Mouse (Mus musculus) left cerebral cortex, adult 18-20 months (tissue): ENCODE measurements at regions not wholly inside any gene's neighbourhood (a gene's known extent, or its start where the extent isn't known, plus 50 kb on each side); places are given as distances from the start of the nearest gene placed in this dataset.

Experiments used
- DNase-seq, 2 experiments: peaks; one replicate each; pipeline ENCODE4 v3.0.0; 2021 to 2022; ENCODE audit warnings: low spot score in 2 of 2, mixed read lengths in 1 of 2

DNA sequence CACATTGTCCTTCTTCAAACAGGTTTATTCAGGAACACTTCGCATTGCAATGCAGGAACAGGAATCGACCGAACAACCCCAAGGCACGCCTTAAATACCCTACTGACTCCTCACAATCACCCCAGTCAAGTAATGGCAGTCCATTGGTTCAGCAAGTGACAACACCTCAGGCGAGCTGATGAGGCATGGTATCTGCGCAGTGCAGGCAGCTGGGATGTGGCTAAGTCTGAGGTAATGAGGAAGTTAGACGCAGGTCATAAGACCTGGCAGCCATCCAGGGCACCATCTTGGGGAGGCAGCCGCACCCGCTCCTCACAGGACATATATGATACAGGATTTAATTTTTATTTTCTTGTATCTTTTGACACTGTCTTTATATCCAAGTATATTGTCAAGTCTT is 1251.6 kb downstream of the Basp1 start:
- DNase-seq: no peak

GRCm38 (mm10) chr15:24157700-24158350 is 1255.7 kb downstream of the Basp1 start:
- no peak for DNase-seq

- no peak for DNase-seq
These were observed 1259.3 kb downstream of the Basp1 start for GRCm38 (mm10) chr15:24154291-24154690.

DNA sequence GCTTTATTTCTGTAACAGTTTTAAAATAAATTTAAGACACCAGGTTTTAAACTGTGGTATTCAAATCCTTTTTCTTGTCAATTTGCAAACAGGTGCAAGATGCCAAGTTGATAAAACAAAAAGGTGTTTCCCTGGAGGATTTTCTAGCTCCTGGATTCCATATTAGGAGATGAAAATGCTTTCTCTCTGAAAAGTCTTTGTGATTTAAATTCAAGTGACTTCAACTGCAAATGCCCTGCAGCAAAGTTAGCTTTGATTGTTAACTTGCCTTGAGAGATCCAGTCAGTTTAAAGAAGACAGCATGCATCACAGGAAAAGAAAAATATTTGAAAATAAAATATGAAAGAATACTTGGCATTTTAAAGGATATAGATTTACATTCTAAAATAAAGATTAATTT is 1289.3 kb downstream of the Basp1 start:
- no peak for DNase-seq

GRCm38 (mm10) chr15:24086267-24086666 is 1327.3 kb downstream of the Basp1 start:
- DNase-seq: no peak

GRCm38 (mm10) chr15:24053197-24053596 is 1360.4 kb downstream of the Basp1 start:
- DNase-seq: no peak

DNA sequence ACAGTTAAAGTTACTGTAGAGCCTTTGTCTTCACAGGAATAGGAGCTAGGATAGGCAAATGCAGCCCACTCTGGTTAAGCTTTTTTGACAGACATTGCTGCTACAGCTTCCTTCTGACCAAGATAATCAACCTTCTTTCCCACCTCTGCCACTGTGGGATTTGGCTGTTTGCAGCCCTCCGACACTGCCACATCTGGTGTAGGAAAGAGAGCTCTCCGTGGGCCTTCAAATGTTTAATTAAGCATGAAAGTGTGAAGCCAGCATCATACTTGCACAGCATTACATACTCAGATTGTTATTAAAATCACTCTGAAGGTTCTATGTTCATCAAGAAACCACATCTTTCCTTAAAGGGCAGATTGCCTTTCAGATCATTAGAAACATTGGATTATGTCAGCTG is 1372.7 kb downstream of the Basp1 start:
- no peak for DNase-seq

GRCm38 (mm10) chr15:24039174-24039573 is 1374.4 kb downstream of the Basp1 start:
- DNase-seq: peak; percentile 12 to 17

GRCm38 (mm10) chr15:24022137-24022536 is 1391.4 kb downstream of the Basp1 start:
- no peak for DNase-seq

DNA sequence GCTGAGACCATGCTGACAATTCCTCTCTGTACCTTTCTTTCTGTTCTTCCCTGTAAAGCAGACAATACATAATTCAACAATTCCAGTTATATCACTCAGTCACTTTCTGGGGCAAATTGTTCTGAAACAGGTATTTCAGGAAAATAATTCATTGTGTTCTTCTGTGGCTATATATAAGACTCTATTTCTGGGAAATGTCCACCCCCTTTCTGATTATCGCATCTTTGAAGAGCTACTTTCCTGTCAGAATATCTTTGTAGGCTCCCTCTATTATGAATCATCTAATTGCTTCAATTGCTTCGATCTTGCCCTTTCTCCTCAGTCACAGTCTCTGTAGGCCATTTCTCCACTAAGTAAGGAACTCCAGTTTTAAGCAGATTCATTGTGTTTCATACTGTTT is 1408.9 kb downstream of the Basp1 start:
- no peak for DNase-seq

GRCm38 (mm10) chr15:23979506-23979905 is 1430.7 kb downstream of the Cdh18 start:
- DNase-seq: no peak
